Mouse (Mus musculus): ENCODE measurements around the gene Gpx7. TPM values are rescaled to one million over a fixed set of nuclear protein-coding genes. Genes with fewer than 3 reads are reported as not detected.

Gene Gpx7
- polyA plus RNA-seq, 1 experiment from 2014 or later, result 52.8 TPM

DNA sequence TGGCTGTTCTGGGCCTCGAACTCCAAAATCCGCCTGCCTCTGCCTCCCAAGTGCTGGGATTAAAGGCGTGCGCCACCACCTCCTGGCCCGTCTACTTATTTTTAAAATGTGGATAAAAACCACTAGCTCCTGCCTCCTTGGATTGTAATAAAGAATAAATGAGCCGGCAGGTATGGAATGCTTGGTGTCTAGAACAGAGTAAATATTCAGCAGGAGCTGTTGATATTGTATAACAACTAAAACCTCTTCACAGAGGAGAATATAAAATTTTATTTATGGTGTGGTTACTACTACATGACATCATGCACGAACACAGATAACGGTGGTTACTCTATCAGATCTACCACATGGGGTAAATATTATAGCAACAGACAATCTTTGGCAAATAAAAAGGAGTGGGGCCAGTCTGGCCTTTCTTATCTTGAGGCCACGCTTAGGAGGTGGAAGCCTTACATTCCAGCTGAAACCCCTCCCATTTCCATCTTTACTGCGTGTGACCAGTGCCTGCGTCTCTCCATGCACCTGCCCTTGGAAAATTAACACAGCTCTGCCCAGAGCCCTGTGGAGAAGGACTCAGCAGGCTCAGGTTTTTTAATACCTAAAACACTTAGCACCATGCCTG, 21.1 kb upstream of the Gpx7 start:
- no peak for DNase-seq (ENCODE audit: low spot score)
- no peaks in the 10 kb centered on the region for H3K27me3 ChIP-seq (ENCODE audit: low read depth, poor library complexity, severe bottlenecking)
- no peak overlapping the region for H3K27ac ChIP-seq (replicated peaks)
- no peaks in the 10 kb centered on the region for H3K36me3 ChIP-seq
- peaks cover 25% of the 10 kb centered on the region for H3K4me1 ChIP-seq
- WGBS, result 89% methylated on average over 11 of the region's 11 CpGs
- no peaks in the 10 kb centered on the region for H3K9me3 ChIP-seq (replicated peaks)
- no peak overlapping the region for H3K4me3 ChIP-seq

DNA sequence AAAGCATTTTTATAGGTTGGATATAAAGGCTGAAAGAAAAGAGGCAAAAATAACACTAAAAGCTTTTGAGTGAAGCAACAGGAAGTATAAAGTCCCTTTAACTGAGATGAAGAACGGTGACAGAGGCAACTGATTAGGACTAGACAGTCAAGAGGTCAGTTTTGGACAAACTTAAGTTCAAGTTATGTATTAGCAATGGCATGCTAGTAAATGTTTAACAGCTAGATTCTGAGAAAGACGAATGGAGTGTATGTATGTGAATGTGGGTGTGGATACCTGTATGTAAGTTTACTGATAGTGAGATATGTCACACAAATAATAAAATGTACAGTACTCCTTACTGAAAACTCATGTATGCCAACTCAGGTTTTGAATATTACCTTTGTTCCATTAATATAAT, 17.8 kb upstream of the Gpx7 start:
- H3K27ac ChIP-seq (replicated peaks), result no peak overlapping the region
- no peaks in the 10 kb centered on the region for H3K27me3 ChIP-seq (ENCODE audit: low read depth, poor library complexity, severe bottlenecking)
- no peaks in the 10 kb centered on the region for H3K9me3 ChIP-seq (replicated peaks)
- no peak for DNase-seq (ENCODE audit: low spot score)
- no peaks in the 10 kb centered on the region for H3K36me3 ChIP-seq
- WGBS, result 83% methylated on average over 2 of the region's 2 CpGs
- H3K4me1 ChIP-seq, result no peaks in the 10 kb centered on the region
- no peak overlapping the region for H3K4me3 ChIP-seq

DNA sequence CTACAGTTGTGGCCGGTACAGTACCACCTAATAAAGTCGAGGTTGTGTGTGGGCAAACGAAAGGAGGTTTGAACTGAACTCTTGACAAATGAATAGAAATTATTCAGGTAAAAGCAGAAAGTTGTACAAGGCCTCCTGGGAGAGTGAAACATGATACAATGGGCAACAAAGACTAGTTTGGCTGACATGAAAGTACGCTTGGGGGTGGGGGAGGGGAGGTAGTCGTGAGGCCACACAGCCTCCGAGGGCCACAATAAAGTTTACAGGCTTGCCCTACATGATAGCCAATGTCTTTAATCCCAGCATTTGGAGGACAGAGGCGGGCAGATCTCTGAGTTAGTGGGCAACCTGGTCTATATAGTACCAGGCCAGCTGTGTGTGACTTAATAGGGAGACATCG, 860 bp upstream of the Gpx7 start:
- no peaks in the 10 kb centered on the region for H3K36me3 ChIP-seq
- DNase-seq (ENCODE audit: low spot score), result no peak
- H3K27ac ChIP-seq (replicated peaks), result peak overlapping the region; percentile 25; the same call in 1 of the 2 replicates
- no peak overlapping the region for H3K4me3 ChIP-seq
- peaks cover 12% of the 10 kb centered on the region; the same call in 1 of the 2 replicates for H3K27me3 ChIP-seq (ENCODE audit: low read depth, poor library complexity, severe bottlenecking)
- H3K4me1 ChIP-seq, result peaks cover 30% of the 10 kb centered on the region
- H3K9me3 ChIP-seq (replicated peaks), result peaks cover 4% of the 10 kb centered on the region; the same call in 1 of the 2 replicates
- 39% methylated on average over 8 of the region's 8 CpGs for WGBS

DNA sequence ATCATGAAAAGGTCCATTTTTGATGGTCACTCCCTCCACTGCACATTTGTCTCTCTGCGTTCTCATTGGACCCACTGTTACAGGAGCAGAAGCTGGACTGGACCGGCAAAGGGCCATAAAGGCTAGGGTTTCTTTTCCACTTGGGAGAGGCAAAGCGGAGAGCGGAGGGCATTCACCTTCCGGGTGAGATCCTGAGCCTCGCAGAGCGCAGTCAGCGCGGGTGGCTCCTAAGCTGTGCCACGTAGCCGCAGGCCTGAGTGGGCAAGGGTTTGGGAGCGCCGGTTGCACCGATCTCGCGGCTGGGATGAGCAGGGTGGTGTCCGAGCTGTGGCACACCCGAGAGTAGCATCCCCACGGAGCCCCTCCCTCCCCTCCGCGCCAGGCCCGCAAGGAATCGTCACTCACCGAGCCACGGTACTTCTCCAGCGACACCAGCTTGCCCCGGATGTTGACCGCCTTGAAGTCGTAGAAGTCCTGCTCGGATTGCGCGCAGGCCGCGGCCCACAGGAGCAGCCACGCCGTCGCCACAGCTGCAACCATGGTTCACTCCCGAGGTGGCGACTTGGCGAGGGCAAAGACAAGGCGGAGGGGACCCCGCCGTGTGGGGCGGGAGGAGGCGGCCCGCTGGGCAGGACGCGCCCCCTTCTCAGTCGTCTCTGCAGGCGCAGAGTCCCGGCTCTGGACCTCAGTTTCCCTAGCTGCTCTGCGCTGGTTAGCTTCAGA, 462 bp downstream of the Gpx7 start:
- Histone ChIP-seq H3K9me3 (replicated peaks) (peaks cover 4% of the 10 kb centered on the region; the same call in 1 of the 2 replicates), H3K36me3 (no peaks in the 10 kb centered on the region; the same call in 1 of the 2 replicates), H3K27ac (replicated peaks) (peak overlapping the region; percentile 89), H3K27me3 (ENCODE audit: low read depth, poor library complexity, severe bottlenecking) (peaks cover 12% of the 10 kb centered on the region; the same call in 1 of the 2 replicates), H3K4me3 (peak overlapping the region; percentile 59), H3K4me1 (peaks cover 30% of the 10 kb centered on the region)
- 2% methylated on average over 52 of the region's 52 CpGs for WGBS
- DNase-seq (ENCODE audit: low spot score), result peak; percentile 75

DNA sequence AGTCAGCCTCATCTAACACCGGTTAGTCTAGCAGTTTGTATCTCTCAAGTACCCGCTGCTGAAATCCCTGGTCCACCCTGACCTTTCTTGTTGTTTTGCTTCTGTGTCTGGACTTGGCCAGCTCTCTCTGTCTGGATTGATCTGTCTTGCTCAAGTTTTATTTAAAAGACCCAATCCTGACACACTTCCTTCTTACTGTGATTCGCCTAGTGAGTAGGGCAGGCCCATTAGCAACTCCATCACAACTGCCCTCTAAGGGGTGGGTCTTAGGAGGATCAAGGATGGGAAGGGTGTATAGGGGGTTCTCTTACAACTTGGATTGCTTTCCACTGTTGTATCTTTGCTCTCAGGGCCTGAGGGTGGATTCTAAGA, 1.0 kb downstream of the Gpx7 start:
- peak; percentile 28 for DNase-seq (ENCODE audit: low spot score)
- peaks cover 30% of the 10 kb centered on the region for H3K4me1 ChIP-seq
- H3K27ac ChIP-seq (replicated peaks), result peak overlapping the region; percentile 89
- peaks cover 4% of the 10 kb centered on the region; the same call in 1 of the 2 replicates for H3K9me3 ChIP-seq (replicated peaks)
- H3K27me3 ChIP-seq (ENCODE audit: low read depth, poor library complexity, severe bottlenecking), result peaks cover 12% of the 10 kb centered on the region; the same call in 1 of the 2 replicates
- peak overlapping the region; percentile 59 for H3K4me3 ChIP-seq
- H3K36me3 ChIP-seq, result peaks cover 4% of the 10 kb centered on the region; the same call in 1 of the 2 replicates
- 73% methylated on average over 3 of the region's 3 CpGs for WGBS

DNA sequence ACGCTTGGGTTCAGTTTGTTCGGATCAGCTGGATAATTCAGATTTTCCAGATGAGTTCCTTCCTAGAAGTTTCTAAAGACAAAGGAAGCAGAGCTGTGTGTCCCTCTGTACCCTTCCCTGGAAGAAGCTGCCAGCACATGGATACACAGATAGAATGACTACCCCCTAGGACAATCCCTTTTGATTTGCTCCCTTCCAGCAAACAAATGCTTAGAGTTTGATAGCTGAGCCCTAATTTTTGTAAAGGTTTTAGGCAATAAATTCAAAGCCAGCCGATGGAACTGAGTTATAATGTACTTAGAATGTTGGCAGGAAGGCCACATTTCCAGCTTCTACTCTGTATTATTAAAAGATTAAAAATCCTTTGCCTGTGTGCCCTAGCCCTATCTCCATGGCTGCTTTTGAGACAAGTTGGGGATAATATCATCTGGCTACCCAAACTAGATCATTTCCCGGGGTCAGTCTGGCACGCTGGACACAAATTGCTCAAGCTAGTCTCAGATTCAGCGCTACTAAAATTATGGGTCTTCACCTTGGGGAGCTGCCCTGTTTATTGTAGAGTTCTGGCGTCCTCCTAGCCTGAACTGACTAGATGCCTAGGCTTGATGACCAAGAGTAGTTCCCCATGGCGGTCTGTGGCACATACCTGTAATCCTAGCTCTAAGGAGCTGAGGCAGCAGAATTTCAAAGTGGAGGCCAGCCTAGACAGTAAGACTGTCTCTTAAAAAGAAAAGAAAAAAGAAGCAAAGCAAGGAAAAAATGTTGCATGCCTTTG, 2.7 kb downstream of the Gpx7 start:
- Histone ChIP-seq H3K27me3 (ENCODE audit: low read depth, poor library complexity, severe bottlenecking) (peaks cover 12% of the 10 kb centered on the region; the same call in 1 of the 2 replicates), H3K4me3 (no peak overlapping the region), H3K9me3 (replicated peaks) (no peaks in the 10 kb centered on the region), H3K36me3 (peaks cover 10% of the 10 kb centered on the region), H3K4me1 (peaks cover 30% of the 10 kb centered on the region), H3K27ac (replicated peaks) (no peak overlapping the region)
- DNase-seq (ENCODE audit: low spot score), result no peak
- 93% methylated on average over 8 of the region's 8 CpGs for WGBS

DNA sequence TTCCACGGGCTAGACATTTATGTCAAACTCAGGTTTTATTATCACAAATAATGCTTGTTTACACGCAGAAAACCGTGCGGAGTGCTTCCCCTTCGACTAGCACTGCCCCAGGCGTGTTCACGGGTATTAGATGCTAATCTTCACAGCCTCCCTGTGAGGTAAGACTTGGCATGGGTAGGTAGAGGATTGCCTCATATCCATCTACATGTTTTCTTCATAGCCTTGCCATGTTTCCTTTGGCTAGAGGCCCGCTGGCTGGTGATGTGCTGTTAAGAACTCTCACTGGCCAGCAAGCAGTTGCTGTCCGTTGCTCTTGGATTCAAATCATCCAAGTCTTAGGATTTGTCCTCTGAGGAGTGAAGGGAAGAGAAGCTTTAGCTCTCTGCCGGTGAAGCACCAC, 6.4 kb downstream of the Gpx7 start:
- Histone ChIP-seq H3K4me1 (no peaks in the 10 kb centered on the region), H3K27me3 (ENCODE audit: low read depth, poor library complexity, severe bottlenecking) (no peaks in the 10 kb centered on the region), H3K9me3 (replicated peaks) (no peaks in the 10 kb centered on the region), H3K4me3 (no peak overlapping the region), H3K27ac (replicated peaks) (no peak overlapping the region), H3K36me3 (peaks cover 10% of the 10 kb centered on the region)
- no peak for DNase-seq (ENCODE audit: low spot score)
- WGBS, result 94% methylated on average over 10 of the region's 10 CpGs

DNA sequence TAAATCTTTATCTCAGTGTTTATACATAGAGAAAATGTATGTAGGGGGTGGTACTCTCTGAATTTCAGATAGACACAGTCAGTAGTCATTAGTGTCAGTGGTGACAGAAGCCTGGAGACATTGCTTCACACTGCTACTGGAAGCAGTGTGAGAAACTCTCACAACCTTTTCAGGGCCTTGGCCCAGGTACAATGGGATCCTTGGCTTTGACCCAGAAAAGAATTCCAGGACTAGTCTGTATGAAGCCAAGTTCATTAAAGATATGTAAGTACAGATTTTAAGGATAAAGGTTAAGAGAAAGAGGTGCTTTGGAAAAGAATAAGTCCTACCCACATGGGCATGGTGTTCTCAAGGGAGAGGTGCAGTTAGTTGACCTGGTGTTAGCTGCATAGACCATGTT, 12.5 kb downstream of the Gpx7 start:
- Histone ChIP-seq H3K4me1 (no peaks in the 10 kb centered on the region), H3K27ac (replicated peaks) (no peak overlapping the region), H3K4me3 (no peak overlapping the region), H3K9me3 (replicated peaks) (peaks cover 3% of the 10 kb centered on the region; the same call in 1 of the 2 replicates), H3K36me3 (no peaks in the 10 kb centered on the region), H3K27me3 (ENCODE audit: low read depth, poor library complexity, severe bottlenecking) (no peaks in the 10 kb centered on the region)
- no peak for DNase-seq (ENCODE audit: low spot score)

DNA sequence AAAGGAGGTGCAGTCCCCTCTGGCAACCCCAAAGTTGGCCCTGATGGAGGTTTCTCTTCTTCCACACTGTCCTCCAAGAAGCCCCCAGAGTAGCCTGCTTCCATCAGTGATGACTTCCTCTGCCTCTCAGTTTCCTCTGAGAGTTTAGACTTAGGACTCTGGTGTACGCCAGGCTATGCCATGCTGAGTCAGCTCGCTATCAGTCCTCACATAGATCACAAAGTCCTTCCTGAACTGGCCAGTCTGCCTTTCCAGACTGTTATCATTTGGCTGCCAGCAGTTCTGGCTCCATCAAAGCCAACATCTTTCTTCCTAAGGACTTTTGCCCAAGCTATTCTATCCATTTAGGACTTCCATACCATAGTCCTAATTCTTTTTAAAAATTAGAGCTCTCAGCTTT, 14.2 kb downstream of the Gpx7 start:
- H3K27me3 ChIP-seq (ENCODE audit: low read depth, poor library complexity, severe bottlenecking), result no peaks in the 10 kb centered on the region
- H3K36me3 ChIP-seq, result no peaks in the 10 kb centered on the region
- peaks cover 14% of the 10 kb centered on the region for H3K4me1 ChIP-seq
- DNase-seq (ENCODE audit: low spot score), result no peak
- 73% methylated on average over 2 of the region's 2 CpGs for WGBS
- H3K4me3 ChIP-seq, result no peak overlapping the region
- H3K27ac ChIP-seq (replicated peaks), result no peak overlapping the region
- H3K9me3 ChIP-seq (replicated peaks), result peaks cover 3% of the 10 kb centered on the region; the same call in 1 of the 2 replicates

DNA sequence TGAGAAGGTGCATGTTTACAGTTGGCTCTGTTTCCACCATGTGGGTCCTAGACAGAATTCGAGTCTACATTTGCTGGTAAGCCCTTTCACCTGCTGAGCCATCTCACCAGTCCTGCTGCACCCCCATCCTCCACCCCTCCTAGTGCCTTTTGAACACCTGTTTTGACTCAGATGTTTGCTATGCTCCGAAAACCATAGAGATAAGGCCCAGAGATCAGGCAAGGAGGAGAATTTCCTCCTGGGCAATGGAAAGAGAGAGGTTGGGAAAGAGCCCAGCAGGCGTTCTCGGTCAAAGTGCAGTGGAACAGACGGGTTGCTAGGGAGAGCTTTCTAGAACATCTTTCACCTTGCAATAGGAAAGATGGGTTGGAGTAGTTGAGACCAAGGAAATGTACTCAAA, 15.6 kb downstream of the Gpx7 start:
- no peak for DNase-seq (ENCODE audit: low spot score)
- Histone ChIP-seq H3K9me3 (replicated peaks) (peaks cover 3% of the 10 kb centered on the region; the same call in 1 of the 2 replicates), H3K4me1 (peaks cover 24% of the 10 kb centered on the region), H3K27ac (replicated peaks) (no peak overlapping the region), H3K4me3 (no peak overlapping the region), H3K27me3 (ENCODE audit: low read depth, poor library complexity, severe bottlenecking) (0 out of 2 replicates have a peak, but pooled peaks cover 1% of the 10 kb centered on the region), H3K36me3 (no peaks in the 10 kb centered on the region)
- 85% methylated on average over 5 of the region's 5 CpGs for WGBS

DNA sequence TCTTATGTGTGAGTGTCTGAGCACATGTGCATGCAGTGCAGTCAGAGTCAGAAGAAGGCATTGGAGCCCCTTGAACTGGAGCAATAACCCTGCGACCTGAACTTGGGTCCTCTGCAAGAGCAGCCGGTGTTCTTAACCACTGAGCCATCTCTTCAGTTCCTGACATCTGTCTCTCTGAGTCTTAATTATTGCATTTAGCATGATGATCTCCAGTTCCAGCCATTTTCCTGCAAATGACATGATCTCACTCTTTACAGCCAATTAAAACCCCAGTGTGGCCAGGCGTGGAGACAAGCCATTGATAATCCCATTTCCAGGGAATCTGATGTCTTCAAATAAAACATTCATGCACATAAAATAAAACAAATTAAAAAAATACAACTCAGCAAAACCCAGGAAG, 18.0 kb downstream of the Gpx7 start:
- Histone ChIP-seq H3K27me3 (ENCODE audit: low read depth, poor library complexity, severe bottlenecking) (peaks cover 25% of the 10 kb centered on the region), H3K4me3 (no peak overlapping the region), H3K9me3 (replicated peaks) (no peaks in the 10 kb centered on the region), H3K4me1 (peaks cover 24% of the 10 kb centered on the region), H3K27ac (replicated peaks) (no peak overlapping the region), H3K36me3 (no peaks in the 10 kb centered on the region)
- DNase-seq (ENCODE audit: low spot score), result no peak
- 84% methylated on average over 3 of the region's 3 CpGs for WGBS

DNA sequence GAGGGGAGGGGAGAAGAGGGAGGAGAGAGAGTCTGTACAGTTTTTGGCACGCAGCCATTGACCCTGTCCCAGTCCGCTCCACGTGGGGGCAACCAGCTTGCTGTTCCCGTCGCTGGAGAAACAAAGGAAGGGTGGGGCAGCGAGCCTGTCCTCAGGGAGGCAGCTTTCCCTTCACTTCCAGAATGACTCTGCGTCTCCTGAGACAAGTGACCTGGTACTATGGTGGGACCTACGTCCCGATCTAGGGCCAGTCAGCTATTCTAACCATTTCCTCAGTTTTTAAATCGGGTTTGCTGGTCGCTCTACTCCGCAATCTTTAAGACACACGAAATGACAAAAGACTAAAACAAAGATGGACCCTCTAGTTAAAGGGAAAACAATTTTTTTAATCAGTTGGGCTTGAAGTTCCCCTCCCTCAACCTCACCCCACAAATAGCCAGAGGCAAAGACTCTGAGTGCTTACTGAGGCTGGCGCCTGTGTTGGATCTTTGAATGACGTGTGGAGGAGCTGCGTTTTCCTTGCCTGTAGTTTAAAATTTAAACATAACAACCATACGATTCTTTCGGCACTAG, 19.0 kb downstream of the Gpx7 start:
- Histone ChIP-seq H3K9me3 (replicated peaks) (no peaks in the 10 kb centered on the region), H3K4me3 (peak overlapping the region; percentile 47), H3K27me3 (ENCODE audit: low read depth, poor library complexity, severe bottlenecking) (peaks cover 35% of the 10 kb centered on the region), H3K27ac (replicated peaks) (peak overlapping the region; percentile 86), H3K36me3 (no peaks in the 10 kb centered on the region), H3K4me1 (peaks cover 34% of the 10 kb centered on the region)
- DNase-seq (ENCODE audit: low spot score), result peak; percentile 70
- 10% methylated on average over 18 of the region's 18 CpGs for WGBS
